ENCODE assay signal across 13 mouse cellular contexts in the genomic region with DNA sequence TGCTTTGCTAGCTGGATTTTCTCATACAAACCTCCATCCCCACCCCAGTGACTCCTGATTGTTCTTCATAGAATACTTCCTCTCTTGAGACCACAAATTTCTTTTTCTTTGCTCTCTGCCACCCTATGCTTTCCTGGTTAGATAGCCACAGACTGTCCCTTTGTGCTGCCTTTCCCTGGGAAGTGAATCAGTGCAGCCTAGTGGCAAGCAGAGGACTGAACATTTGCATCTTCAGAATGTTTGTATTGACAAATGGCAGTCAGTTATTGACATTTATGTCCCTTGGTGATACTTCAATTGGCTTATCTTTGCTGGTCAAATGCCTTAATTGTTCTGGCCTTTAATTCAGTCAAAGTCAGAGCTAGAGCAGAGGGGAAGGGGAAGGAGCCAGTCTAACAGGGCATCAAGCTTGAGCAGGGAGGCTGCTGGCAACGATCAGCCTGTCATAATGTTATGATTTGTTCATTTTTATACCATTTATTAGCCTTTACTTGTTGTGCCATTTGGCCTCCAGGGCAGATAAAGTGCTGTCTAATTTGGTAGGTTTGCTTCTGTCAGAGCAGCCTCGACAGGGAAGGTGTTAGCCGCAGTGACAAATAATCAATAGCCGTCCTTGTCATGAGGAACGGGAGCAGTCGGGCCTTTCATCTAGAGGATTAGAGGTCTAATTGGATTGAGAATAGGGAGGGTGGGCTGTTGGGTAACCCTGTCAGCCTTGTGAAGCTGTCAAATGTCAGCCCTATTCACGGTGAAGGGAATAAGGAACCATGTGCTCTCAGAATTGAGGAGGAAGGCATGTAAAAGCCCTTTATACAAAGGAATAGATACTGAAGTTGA. TPM values are rescaled to one million over a fixed set of nuclear protein-coding genes. Genes with fewer than 3 reads are reported as not detected.
DNase-seq lines count a peak whose midpoint lies in the region; ATAC-seq and TF ChIP-seq lines count a peak whose summit lies in the region.
"Had no signal": no experiment of that assay in that cellular context is flagged by ENCODE, and none has a peak within 500 bp of the region (broad histone marks: within the 10 kb centered on the region; RNA-seq: fewer than 3 reads in every experiment).

No protein-coding gene starts in this region.

- no peaks in the 10 kb centered on the region for H3K36me3 ChIP-seq in CH12.LX (replicated peaks in 1 of 2; ENCODE audit: control insufficient read depth in 1 of 2, insufficient read depth in 1 of 2, low read length in 1 of 2)
- H3K36me3 ChIP-seq in forebrain, postnatal 0 days (ENCODE audit: insufficient read depth), result no peaks in the 10 kb centered on the region
- no peaks in the 10 kb centered on the region for H3K36me3 ChIP-seq in midbrain, embryonic 14.5 days (ENCODE audit: control insufficient read depth, insufficient read depth, low read length)
- H3K36me3 ChIP-seq: embryonic facial prominence, embryonic 13.5 days; limb, embryonic 12.5 days; lung, embryonic 15.5 days had no signal

- TF ChIP-seq POLR2A in CH12.LX (IDR thresholded peaks at IDR 0.05; ENCODE audit: low read depth, low read length), result no peak

- no peak for TF ChIP-seq CTCF in CH12.LX (conservative IDR thresholded peaks at IDR 0.05 in 1 of 2, IDR thresholded peaks at IDR 0.05 in 1 of 2; ENCODE audit: low read depth in 2 of 2, low read length in 2 of 2)
- TF ChIP-seq CTCF in forebrain, postnatal 0 days (IDR thresholded peaks at IDR 0.05; ENCODE audit: low read depth), result peak; percentile 48

- no peak overlapping the region for H3K4me2 ChIP-seq in CH12.LX (ENCODE audit: insufficient read depth, low read depth, poor library complexity, severe bottlenecking)
- H3K4me2 ChIP-seq in forebrain, postnatal 0 days (ENCODE audit: low read depth), result no peak overlapping the region
- peak overlapping the region; percentile 25; the same call in 1 of the 2 replicates for H3K4me2 ChIP-seq in midbrain, embryonic 14.5 days (ENCODE audit: low read length)
- H3K4me2 ChIP-seq: embryonic facial prominence, embryonic 13.5 days; limb, embryonic 12.5 days; lung, embryonic 15.5 days had no signal

- H3K9me3 ChIP-seq in CH12.LX (replicated peaks; ENCODE audit: low read length), result no peaks in the 10 kb centered on the region
- no peaks in the 10 kb centered on the region for H3K9me3 ChIP-seq in forebrain, postnatal 0 days (ENCODE audit: low read length)
- H3K9me3 ChIP-seq in midbrain, embryonic 14.5 days (ENCODE audit: control insufficient read depth, low read length), result no peaks in the 10 kb centered on the region
- H3K9me3 ChIP-seq: embryonic facial prominence, embryonic 13.5 days; limb, embryonic 12.5 days; lung, embryonic 15.5 days had no signal

- 5% methylated on average over 7 of the region's 7 CpGs for WGBS in forebrain, postnatal 0 days
- 3% methylated on average over 7 of the region's 7 CpGs for WGBS in midbrain, embryonic 14.5 days

- DNase-seq in CH12.LX (ENCODE audit: extremely low read depth), result no peak
- DNase-seq in embryo, embryonic 10 days (ENCODE audit: low spot score), result peak; percentile 50
- peak; percentile 20 for DNase-seq in forebrain, postnatal 0 days
- DNase-seq in midbrain, embryonic 14.5 days, result peak; percentile 75
- no peak for DNase-seq in frontal cortex, adult 2 months (ENCODE audit: extremely low spot score in 1 of 2, low spot score in 1 of 2)
- no peak for DNase-seq in kidney, postnatal 4 days
- no peak for DNase-seq in kidney, adult 11 months
- DNase-seq: gastrocnemius, adult 2 months; kidney, postnatal 25 days; right cerebral cortex, postnatal 4 days had no signal

- no peaks in the 10 kb centered on the region for H3K79me2 ChIP-seq in CH12.LX (replicated peaks; ENCODE audit: control insufficient read depth, extremely low read depth, insufficient read depth, poor library complexity, severe bottlenecking)

- no peak for TF ChIP-seq EP300 in CH12.LX (IDR thresholded peaks at IDR 0.05; ENCODE audit: low read length)

- in situ Hi-C loops in CH12.LX (cut with MboI; ENCODE audit: low pct_ligation_motif_present, low pct_unique_long_range_greater_than_20kb, low sequenced_read_pairs), result no loop called here

- no peaks in the 10 kb centered on the region for H3K27me3 ChIP-seq in CH12.LX (replicated peaks)
- no peaks in the 10 kb centered on the region for H3K27me3 ChIP-seq in forebrain, postnatal 0 days (ENCODE audit: insufficient read depth, low read length)
- H3K27me3 ChIP-seq in midbrain, embryonic 14.5 days (ENCODE audit: control insufficient read depth, insufficient read depth, low read length), result no peaks in the 10 kb centered on the region
- H3K27me3 ChIP-seq: embryonic facial prominence, embryonic 13.5 days; limb, embryonic 12.5 days; lung, embryonic 15.5 days had no signal

- peak; percentile 69 for ATAC-seq in forebrain, postnatal 0 days
- ATAC-seq in midbrain, embryonic 14.5 days (ENCODE audit: low FRiP score, low TSS enrichment), result peak; percentile 79; the same call in 1 of the 2 replicates

- H3K4me3 ChIP-seq in CH12.LX (replicated peaks in 1 of 3; ENCODE audit: low read depth in 2 of 3, low read length in 2 of 3, poor library complexity in 1 of 3), result no peak overlapping the region
- no peak overlapping the region for H3K4me3 ChIP-seq in forebrain, postnatal 0 days (ENCODE audit: low read depth, low read length)
- H3K4me3 ChIP-seq in midbrain, embryonic 14.5 days (replicated peaks; ENCODE audit: low read depth, low read length), result no peak overlapping the region
- H3K4me3 ChIP-seq: embryonic facial prominence, embryonic 13.5 days; gastrocnemius, adult 2 months; limb, embryonic 12.5 days; lung, embryonic 15.5 days had no signal

- no peak overlapping the region for H3K9ac ChIP-seq in CH12.LX (ENCODE audit: insufficient read depth, low read depth)
- no peak overlapping the region for H3K9ac ChIP-seq in forebrain, postnatal 0 days
- H3K9ac ChIP-seq in midbrain, embryonic 14.5 days (replicated peaks; ENCODE audit: low read length), result no peak overlapping the region
- H3K9ac ChIP-seq: embryonic facial prominence, embryonic 13.5 days; limb, embryonic 12.5 days; lung, embryonic 15.5 days had no signal

- H3K27ac ChIP-seq in CH12.LX (ENCODE audit: insufficient read depth, low read depth), result no peak overlapping the region
- no peak overlapping the region for H3K27ac ChIP-seq in forebrain, postnatal 0 days (ENCODE audit: low read depth, low read length)
- peak overlapping the region; percentile 41; the same call in 1 of the 2 replicates for H3K27ac ChIP-seq in midbrain, embryonic 14.5 days (replicated peaks; ENCODE audit: low read depth, low read length)
- H3K27ac ChIP-seq: embryonic facial prominence, embryonic 13.5 days; gastrocnemius, adult 2 months; limb, embryonic 12.5 days; lung, embryonic 15.5 days had no signal

- no peaks in the 10 kb centered on the region for H3K4me1 ChIP-seq in CH12.LX (ENCODE audit: control insufficient read depth in 1 of 2, insufficient read depth in 2 of 2)
- H3K4me1 ChIP-seq in forebrain, postnatal 0 days (ENCODE audit: insufficient read depth), result no peaks in the 10 kb centered on the region
- H3K4me1 ChIP-seq in midbrain, embryonic 14.5 days (ENCODE audit: control insufficient read depth, insufficient read depth, low read length), result peaks cover 7% of the 10 kb centered on the region; the same call in 1 of the 2 replicates
- H3K4me1 ChIP-seq: embryonic facial prominence, embryonic 13.5 days; limb, embryonic 12.5 days; lung, embryonic 15.5 days had no signal

- peak; percentile 5 for TF ChIP-seq RAD21 in CH12.LX (IDR thresholded peaks at IDR 0.05; ENCODE audit: low read depth, low read length)

- dilution Hi-C loops in CH12.LX (cut with MboI; ENCODE audit: extremely low pct_ligation_motif_present, extremely low pct_unique_long_range_greater_than_20kb, low sequenced_read_pairs), result no loop called here

TF ChIP-seq in CH12.LX, 34 proteins besides CTCF, POLR2A, EP300 and RAD21:
- TF ChIP-seq CHD1 (IDR thresholded peaks at IDR 0.05; ENCODE audit: low read depth, low read length) (no peak), ZKSCAN1 (IDR thresholded peaks at IDR 0.05; ENCODE audit: borderline replicate concordance, low read depth, low read length) (no peak), MAZ (IDR thresholded peaks at IDR 0.05; ENCODE audit: low read depth, low read length) (no peak), ZMIZ1 (IDR thresholded peaks at IDR 0.05; ENCODE audit: low read depth, low read length) (no peak), TCF12 (IDR thresholded peaks at IDR 0.05; ENCODE audit: low read depth, low read length) (no peak), SMC3 (IDR thresholded peaks at IDR 0.05; ENCODE audit: low read depth, low read length) (no peak), USF1 (IDR thresholded peaks at IDR 0.05; ENCODE audit: low read depth, low read length) (no peak), BHLHE40 (IDR thresholded peaks at IDR 0.05; ENCODE audit: low read depth, low read length) (no peak), USF2 (conservative IDR thresholded peaks at IDR 0.05; ENCODE audit: low read depth, low read length) (no peak), TBP (conservative IDR thresholded peaks at IDR 0.05; ENCODE audit: low read depth, low read length) (no peak), SIN3A (IDR thresholded peaks at IDR 0.05; ENCODE audit: low read length) (no peak), JUND (conservative IDR thresholded peaks at IDR 0.05; ENCODE audit: low read depth, low read length) (no peak), RCOR1 (conservative IDR thresholded peaks at IDR 0.05; ENCODE audit: low read depth, low read length) (no peak), GABPA (IDR thresholded peaks at IDR 0.05; ENCODE audit: insufficient replicate concordance, low read depth, low read length) (no peak)

RNA-seq across cellular contexts. Expression of a gene that starts 55.6 kb away (rescaled TPM):
- total RNA-seq in CH12.LX (2012; rRNA removed) (6.4 and 6.9 TPM in 2 replicates), CH12.LX (2014; rRNA removed) (4.2 and 5.7 TPM in 2 replicates)
- 4.8 and 5.1 TPM in 2 replicates for polyA plus RNA-seq in CH12.LX (2012; ENCODE audit: insufficient read length, low read depth)
- total RNA-seq in forebrain, postnatal 0 days (2014; rRNA removed), result 6.4 and 8.7 TPM in 2 replicates
- 2.1 and 2.7 TPM in 2 replicates for polyA plus RNA-seq in forebrain, postnatal 0 days (2015; fragmentation: Nextera tagmentation; extraction: Ambion mirVana)
- polyA plus RNA-seq in midbrain, embryonic 14.5 days (2014; fragmentation: Nextera tagmentation; extraction: Ambion mirVana), result 3.9 and 5.3 TPM in 2 replicates
- polyA plus RNA-seq in frontal cortex, adult 2 months (2012; rRNA removed), result 9.6 and 10.9 TPM in 2 replicates

RNA-seq across cellular contexts. Expression of a gene that starts 55.8 kb away (rescaled TPM):
- total RNA-seq in CH12.LX (2012; rRNA removed) (59.2 and 60.4 TPM in 2 replicates), CH12.LX (2014; rRNA removed) (201 and 203 TPM in 2 replicates)
- 85.3 and 99.7 TPM in 2 replicates for polyA plus RNA-seq in CH12.LX (2012; ENCODE audit: insufficient read length, low read depth)
- total RNA-seq in forebrain, postnatal 0 days (2014; rRNA removed), result 26.2 and 33.4 TPM in 2 replicates
- polyA plus RNA-seq in forebrain, postnatal 0 days (2015; fragmentation: Nextera tagmentation; extraction: Ambion mirVana), result 41.8 and 50.2 TPM in 2 replicates
- 47.4 and 59.6 TPM in 2 replicates for polyA plus RNA-seq in midbrain, embryonic 14.5 days (2014; fragmentation: Nextera tagmentation; extraction: Ambion mirVana)
- 25.5 and 26.3 TPM in 2 replicates for polyA plus RNA-seq in frontal cortex, adult 2 months (2012; rRNA removed)

Comparison
In these comparisons a context has a peak if more than half of its experiments do, and no peak if none do; other contexts are left out.
1. DNase-seq: peak in embryo, embryonic 10 days (single experiment), forebrain, postnatal 0 days (single experiment) and midbrain, embryonic 14.5 days (single experiment); none in CH12.LX (single experiment), frontal cortex, adult 2 months (0 of 2), kidney, postnatal 4 days (0 of 2) and kidney, adult 11 months (single experiment).